Mouse (Mus musculus) limb, embryonic 15.5 days (tissue): Measurements from ENCODE around the gene 9530077C05Rik. TPM values are rescaled to one million over a fixed set of nuclear protein-coding genes. Genes with fewer than 3 reads are reported as not detected.
"Not testable (repeated sequence)": the region's sequence is repeated elsewhere in the genome, so short reads cannot be mapped to it uniquely, and the experiment has no call there.

Source experiments
- ATAC-seq: fragments of 200-750 bp; cut with Nextera tagmentation; 2 replicates; pipeline ENCODE4 v1.8.0; 2017; ENCODE audit warnings: low read depth, moderate TSS enrichment; ENCODE audit not compliant: insufficient number of reproducible peaks, low FRiP score, low TSS enrichment
- H3K27ac ChIP-seq: fragments of 300-500 bp; sonication (generic); 2 replicates; pipeline ENCODE4 v1.5.1; 2015; ENCODE audit warnings: moderate library complexity, mild to moderate bottlenecking, inconsistent platforms
- H3K27me3 ChIP-seq: fragments of 300-500 bp; sonication (generic); 2 replicates; pipeline ENCODE4 v1.6.1; 2015; ENCODE audit warnings: inconsistent platforms
- H3K36me3 ChIP-seq: fragments of 300-500 bp; sonication (generic); 2 replicates; pipeline ENCODE4 v1.6.1; 2015; ENCODE audit warnings: inconsistent platforms
- H3K4me1 ChIP-seq: fragments of 300-500 bp; sonication (generic); 2 replicates; pipeline ENCODE4 v1.6.1; 2015; ENCODE audit warnings: inconsistent platforms
- H3K4me2 ChIP-seq: fragments of 300-500 bp; sonication (generic); 2 replicates; pipeline ENCODE4 v1.6.1; 2015; ENCODE audit warnings: mild to moderate bottlenecking, inconsistent platforms
- H3K4me3 ChIP-seq: fragments of 300-500 bp; sonication (generic); 2 replicates; pipeline ENCODE4 v1.5.1; 2015; ENCODE audit warnings: mild to moderate bottlenecking, inconsistent platforms
- H3K9ac ChIP-seq: fragments of 300-500 bp; sonication (generic); 2 replicates; pipeline ENCODE4 v1.6.1; 2015; ENCODE audit warnings: inconsistent platforms
- H3K9me3 ChIP-seq: fragments of 300-500 bp; sonication (generic); 2 replicates; pipeline ENCODE4 v1.6.1; 2016; ENCODE audit warnings: inconsistent platforms
- WGBS: fragments of 180-500 bp; shearing (Covaris S2); methylation state at CpG from one replicate; pipeline ENCODE4 v1.1.7; 2015; 5-methylcytosine and 5-hydroxymethylcytosine counted together
- polyA plus RNA-seq: library from polyadenylated mRNA; unstranded; fragments of >200 nt; fragmentation: Nextera tagmentation; extraction: Ambion mirVana; gene quantifications from 2 replicates; pipeline ENCODE4 v1.2.1, GENCODE M21; 2015

The 9530077C05Rik gene
- polyA plus RNA-seq, 1 experiment from 2014 or later, result 5.6 TPM

GRCm38 (mm10) chr9:22443157-22443556 lies 31.8 kb downstream of the 9530077C05Rik start:
- H3K4me1 ChIP-seq, result no peaks in the 10 kb centered on the region
- WGBS, result 82% methylated on average over 10 of the region's 10 CpGs
- H3K9ac ChIP-seq, result no peak overlapping the region
- no peak overlapping the region for H3K4me2 ChIP-seq
- H3K27me3 ChIP-seq, result no peaks in the 10 kb centered on the region
- H3K4me3 ChIP-seq, result no peak overlapping the region
- no peak overlapping the region for H3K27ac ChIP-seq
- peaks cover 21% of the 10 kb centered on the region for H3K36me3 ChIP-seq
- no peaks in the 10 kb centered on the region for H3K9me3 ChIP-seq
- no peak for ATAC-seq

GRCm38 (mm10) chr9:22445123-22445522 lies 33.8 kb downstream of the 9530077C05Rik start:
- Histone ChIP-seq H3K9me3 (no peaks in the 10 kb centered on the region), H3K4me2 (no peak overlapping the region), H3K4me1 (no peaks in the 10 kb centered on the region), H3K36me3 (peaks cover 41% of the 10 kb centered on the region), H3K27ac (no peak overlapping the region), H3K4me3 (no peak overlapping the region), H3K9ac (no peak overlapping the region), H3K27me3 (no peaks in the 10 kb centered on the region)
- 87% methylated on average over 1 of the region's 1 CpGs for WGBS
- no peak for ATAC-seq

GRCm38 (mm10) chr9:22447213-22447612 lies 35.9 kb downstream of the 9530077C05Rik start:
- no peak overlapping the region for H3K4me3 ChIP-seq
- no peak overlapping the region for H3K9ac ChIP-seq
- H3K9me3 ChIP-seq, result no peaks in the 10 kb centered on the region
- ATAC-seq, result no peak
- no peaks in the 10 kb centered on the region for H3K27me3 ChIP-seq
- H3K4me1 ChIP-seq, result no peaks in the 10 kb centered on the region
- H3K36me3 ChIP-seq, result peaks cover 58% of the 10 kb centered on the region
- no peak overlapping the region for H3K4me2 ChIP-seq
- whole genome bisulfite sequencing, result 88% methylated on average over 5 of the region's 5 CpGs
- H3K27ac ChIP-seq, result no peak overlapping the region

DNA sequence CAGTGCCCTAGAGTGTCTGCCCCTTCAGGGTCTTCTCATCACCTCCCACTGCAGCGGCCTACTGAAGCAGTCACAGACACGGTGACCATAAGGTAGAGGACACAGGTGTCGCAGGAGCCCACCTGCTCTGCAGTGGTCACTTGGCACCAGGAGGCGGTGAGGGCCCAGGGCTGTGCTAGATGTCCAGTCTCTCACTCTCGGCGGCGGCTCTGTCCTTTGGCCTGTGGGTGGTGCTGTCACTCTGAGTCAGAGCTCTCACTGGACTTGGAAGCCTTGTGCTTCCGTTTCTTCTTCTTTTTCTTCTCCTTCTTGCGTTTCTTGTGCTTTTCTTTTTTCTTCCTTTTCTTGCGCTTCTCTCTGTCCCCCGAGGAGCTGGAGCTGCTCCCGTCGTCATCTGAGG lies 37.1 kb downstream of the 9530077C05Rik start:
- Histone ChIP-seq H3K27ac (no peak overlapping the region), H3K4me3 (no peak overlapping the region), H3K4me1 (no peaks in the 10 kb centered on the region), H3K36me3 (peaks cover 70% of the 10 kb centered on the region), H3K9me3 (no peaks in the 10 kb centered on the region), H3K4me2 (no peak overlapping the region), H3K9ac (no peak overlapping the region), H3K27me3 (no peaks in the 10 kb centered on the region)
- 86% methylated on average over 13 of the region's 13 CpGs for WGBS
- ATAC-seq, result no peak

- no peak overlapping the region for H3K4me3 ChIP-seq
- no peak for ATAC-seq
- no peak overlapping the region for H3K27ac ChIP-seq
- H3K4me2 ChIP-seq, result no peak overlapping the region
- WGBS, result 92% methylated on average over 6 of the region's 6 CpGs
- no peak overlapping the region for H3K9ac ChIP-seq
- no peaks in the 10 kb centered on the region for H3K4me1 ChIP-seq
- no peaks in the 10 kb centered on the region for H3K27me3 ChIP-seq
- no peaks in the 10 kb centered on the region for H3K9me3 ChIP-seq
- peaks cover 78% of the 10 kb centered on the region for H3K36me3 ChIP-seq
Observed at GRCm38 (mm10) chr9:22449209-22449608, 37.9 kb downstream of the 9530077C05Rik start.

DNA sequence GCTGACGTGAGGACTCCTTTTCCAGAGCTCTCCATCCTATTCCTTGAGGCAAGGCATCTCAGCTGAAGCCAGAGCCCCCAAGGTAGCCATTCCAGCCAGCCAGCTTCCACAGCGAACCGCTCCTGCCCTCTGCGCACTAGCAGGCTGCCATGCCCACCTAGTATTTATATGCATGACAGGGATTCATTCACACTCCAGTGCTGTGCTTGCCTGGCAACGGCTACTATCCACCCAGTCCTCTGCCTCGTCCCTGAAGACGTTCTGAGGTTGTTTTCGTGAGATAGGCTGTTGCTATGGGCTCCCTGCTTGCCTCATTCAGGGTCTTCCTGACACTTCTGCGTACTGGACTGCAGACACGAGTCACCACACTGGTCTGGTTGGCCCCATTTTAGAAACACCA lies 41.4 kb downstream of the 9530077C05Rik start:
- no peak overlapping the region for H3K4me2 ChIP-seq
- no peak for ATAC-seq
- no peak overlapping the region for H3K9ac ChIP-seq
- no peaks in the 10 kb centered on the region for H3K9me3 ChIP-seq
- H3K4me1 ChIP-seq, result no peaks in the 10 kb centered on the region
- no peaks in the 10 kb centered on the region for H3K27me3 ChIP-seq
- H3K36me3 ChIP-seq, result peaks cover 95% of the 10 kb centered on the region
- H3K4me3 ChIP-seq, result no peak overlapping the region
- H3K27ac ChIP-seq, result no peak overlapping the region
- WGBS, result 88% methylated on average over 10 of the region's 10 CpGs

GRCm38 (mm10) chr9:22453501-22453924 lies 42.2 kb downstream of the 9530077C05Rik start:
- H3K4me3 ChIP-seq, result no peak overlapping the region
- H3K4me1 ChIP-seq, result no peaks in the 10 kb centered on the region
- ATAC-seq, result no peak
- H3K9me3 ChIP-seq, result no peaks in the 10 kb centered on the region
- no peak overlapping the region for H3K27ac ChIP-seq
- no peak overlapping the region for H3K9ac ChIP-seq
- no peaks in the 10 kb centered on the region for H3K27me3 ChIP-seq
- H3K36me3 ChIP-seq, result peaks cover 88% of the 10 kb centered on the region
- no peak overlapping the region for H3K4me2 ChIP-seq
- WGBS, result 92% methylated on average over 10 of the region's 10 CpGs

- not testable (repeated sequence) for H3K9ac ChIP-seq, H3K4me2 ChIP-seq, H3K27ac ChIP-seq, H3K4me3 ChIP-seq, H3K4me1 ChIP-seq, H3K9me3 ChIP-seq, H3K27me3 ChIP-seq, ATAC-seq
- H3K36me3 ChIP-seq, result peaks cover 87% of the 10 kb centered on the region
- 93% methylated on average over 8 of the region's 8 CpGs for WGBS
Observed at GRCm38 (mm10) chr9:22453990-22454389, 42.7 kb downstream of the 9530077C05Rik start, which contains the start of gene Gm17545. Gene Gm17545, plus strand, starts transcription at chr9:22454290.

DNA sequence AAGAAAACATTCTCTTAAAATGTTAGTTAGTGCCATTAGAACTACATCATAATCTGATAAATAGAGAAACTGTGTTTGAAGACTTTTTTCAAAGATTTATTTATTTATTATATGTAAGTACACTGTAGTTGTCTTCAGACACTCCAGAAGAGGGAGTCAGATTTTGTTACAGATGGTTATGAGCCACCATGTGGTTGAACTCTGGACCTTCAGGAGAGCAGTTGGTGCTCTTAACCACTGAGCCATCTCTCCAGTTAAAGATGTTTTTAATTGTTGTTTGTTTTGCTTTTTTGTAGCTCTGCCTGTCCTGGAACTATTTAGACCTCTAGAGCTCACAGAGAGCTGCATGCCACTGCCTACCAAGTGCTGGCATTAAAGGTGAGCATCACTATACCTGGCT lies 43.7 kb downstream of the 9530077C05Rik start:
- Histone ChIP-seq H3K27ac (no peak overlapping the region), H3K4me2 (no peak overlapping the region), H3K27me3 (no peaks in the 10 kb centered on the region), H3K4me3 (no peak overlapping the region), H3K4me1 (no peaks in the 10 kb centered on the region), H3K36me3 (peaks cover 78% of the 10 kb centered on the region), H3K9me3 (no peaks in the 10 kb centered on the region), H3K9ac (no peak overlapping the region)
- no peak for ATAC-seq

DNA sequence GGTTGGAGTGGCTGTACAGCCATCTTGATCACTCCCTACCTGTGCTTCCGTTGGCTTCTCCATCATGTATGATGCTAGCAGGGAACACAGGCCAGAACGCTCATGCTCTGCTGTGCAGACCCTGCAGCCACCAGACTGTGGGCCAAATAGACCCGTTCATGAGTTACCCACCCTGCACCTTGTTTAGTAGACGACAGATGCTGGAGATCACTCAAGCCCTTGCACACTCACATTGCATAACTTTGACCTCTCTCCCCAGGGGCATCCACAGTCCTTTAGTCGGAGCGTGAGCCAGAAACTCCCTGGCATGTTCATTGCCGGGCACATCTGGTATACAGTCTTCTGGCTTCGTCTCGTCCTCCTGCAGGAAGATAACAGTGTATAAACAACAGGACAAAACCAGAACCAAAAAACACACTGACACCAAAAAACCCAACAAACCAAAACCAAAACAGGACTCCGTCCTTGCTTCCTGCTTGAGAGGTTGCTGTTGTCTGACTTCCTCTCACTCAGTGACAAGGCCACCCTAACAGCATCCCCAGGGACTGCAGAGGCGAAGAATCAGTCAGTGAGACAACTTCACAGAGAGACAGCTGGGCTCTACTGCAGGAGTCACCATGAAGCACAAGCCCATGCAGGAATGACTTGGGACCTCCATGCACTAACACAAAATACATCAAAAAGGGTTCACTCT lies 46.0 kb downstream of the 9530077C05Rik start:
- Histone ChIP-seq H3K4me1 (no peaks in the 10 kb centered on the region), H3K9me3 (no peaks in the 10 kb centered on the region), H3K9ac (no peak overlapping the region), H3K4me2 (no peak overlapping the region), H3K27ac (no peak overlapping the region), H3K36me3 (peaks cover 68% of the 10 kb centered on the region), H3K4me3 (no peak overlapping the region), H3K27me3 (no peaks in the 10 kb centered on the region)
- 86% methylated on average over 11 of the region's 11 CpGs for WGBS
- ATAC-seq, result no peak

- H3K27me3 ChIP-seq, result no peaks in the 10 kb centered on the region
- no peak overlapping the region for H3K4me2 ChIP-seq
- H3K27ac ChIP-seq, result no peak overlapping the region
- ATAC-seq, result no peak
- H3K9ac ChIP-seq, result no peak overlapping the region
- H3K4me1 ChIP-seq, result no peaks in the 10 kb centered on the region
- peaks cover 47% of the 10 kb centered on the region for H3K36me3 ChIP-seq
- no peak overlapping the region for H3K4me3 ChIP-seq
- H3K9me3 ChIP-seq, result no peaks in the 10 kb centered on the region
- WGBS, result 95% methylated on average over 3 of the region's 3 CpGs
Observed at GRCm38 (mm10) chr9:22461946-22462345, 50.6 kb downstream of the 9530077C05Rik start.

DNA sequence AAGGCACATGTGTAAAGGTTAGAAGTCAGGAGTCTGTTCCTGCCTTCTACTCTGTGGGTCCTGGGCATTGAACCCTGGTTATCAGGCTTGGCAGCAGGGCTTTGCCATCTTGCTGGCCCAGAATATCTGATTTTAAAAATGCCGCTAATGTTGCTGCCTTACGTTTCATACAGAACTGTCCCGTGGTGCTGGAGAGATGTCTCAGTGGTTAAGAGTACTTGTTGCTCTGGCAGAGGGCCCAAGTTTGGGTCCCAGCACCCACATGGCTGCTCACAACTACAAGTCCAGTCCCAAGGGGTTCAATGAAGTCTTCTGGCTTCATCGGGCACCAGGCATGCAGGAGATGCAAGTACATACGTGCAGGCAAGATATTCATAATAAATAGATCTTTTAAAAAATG lies 54.9 kb downstream of the 9530077C05Rik start:
- Histone ChIP-seq H3K27me3 (no peaks in the 10 kb centered on the region), H3K4me3 (no peak overlapping the region), H3K36me3 (peaks cover 34% of the 10 kb centered on the region), H3K4me1 (0 out of 2 replicates have a peak, but pooled peaks cover 6% of the 10 kb centered on the region), H3K27ac (no peak overlapping the region), H3K9me3 (no peaks in the 10 kb centered on the region), H3K9ac (no peak overlapping the region), H3K4me2 (no peak overlapping the region)
- ATAC-seq, result no peak
- WGBS, result 96% methylated on average over 5 of the region's 5 CpGs
